Mouse (Mus musculus) mesoderm, embryonic 11.5 days (tissue): ENCODE data around the gene Tor1b.
A peak's percentile ranks its signal among the peaks of the same experiment; 100 is the strongest.
"Not testable (repeated sequence)": the region's sequence is repeated elsewhere in the genome, so short reads cannot be mapped to it uniquely, and the experiment has no call there.

ENCODE experiments used
- DNase-seq: peaks from one replicate; pipeline ENCODE4 v3.0.0-alpha.2; 2012; ENCODE audit warnings: low read depth, low spot score

Tor1b gene

GRCm38 (mm10) chr2:30952824-30953490 lies at the start of gene Tor1b:
Gene Tor1b, plus strand, starts transcription at chr2:30952959.
- peak; percentile 92 for DNase-seq

GRCm38 (mm10) chr2:30904231-30904630 lies 48.5 kb upstream of the Tor1b start:
- no peak for DNase-seq

- no peak for DNase-seq
These were observed 47.8 kb upstream of the Tor1b start for GRCm38 (mm10) chr2:30904991-30905390.

- DNase-seq = no peak
These were observed 46.9 kb upstream of the Tor1b start for GRCm38 (mm10) chr2:30905906-30906305.

- no peak for DNase-seq
These were observed 46.1 kb upstream of the Tor1b start for GRCm38 (mm10) chr2:30906641-30907040.

- DNase-seq = no peak
These were observed 40.4 kb upstream of the Tor1b start for GRCm38 (mm10) chr2:30912291-30912773.

- no peak for DNase-seq
These were observed 39.7 kb upstream of the Tor1b start for GRCm38 (mm10) chr2:30913022-30913421.

GRCm38 (mm10) chr2:30914836-30915235 lies 37.9 kb upstream of the Tor1b start:
- no peak for DNase-seq

GRCm38 (mm10) chr2:30915376-30915775 lies 37.4 kb upstream of the Tor1b start:
- no peak for DNase-seq

- not testable (repeated sequence) for DNase-seq
These were observed 36.8 kb upstream of the Tor1b start for GRCm38 (mm10) chr2:30915933-30916332.

GRCm38 (mm10) chr2:30917649-30918048 lies 35.1 kb upstream of the Tor1b start:
- no peak for DNase-seq

- no peak for DNase-seq
These were observed 34.6 kb upstream of the Tor1b start for GRCm38 (mm10) chr2:30918126-30918525.

- DNase-seq = peak; percentile 48
These were observed 33.9 kb upstream of the Tor1b start for GRCm38 (mm10) chr2:30918780-30919329.

GRCm38 (mm10) chr2:30920216-30920615 lies 32.5 kb upstream of the Tor1b start:
- DNase-seq = no peak

GRCm38 (mm10) chr2:30923099-30923498 lies 29.7 kb upstream of the Tor1b start:
- DNase-seq = no peak

GRCm38 (mm10) chr2:30925181-30925580 lies 27.6 kb upstream of the Tor1b start:
- no peak for DNase-seq

- no peak for DNase-seq
These were observed 26.4 kb upstream of the Tor1b start for GRCm38 (mm10) chr2:30926381-30926780.

- DNase-seq = no peak
These were observed 25.5 kb upstream of the Tor1b start for GRCm38 (mm10) chr2:30927151-30927781.

- DNase-seq = peak; percentile 83
These were observed 24.7 kb upstream of the Tor1b start for GRCm38 (mm10) chr2:30927844-30928628.

GRCm38 (mm10) chr2:30928893-30929482 lies 23.8 kb upstream of the Tor1b start:
- DNase-seq = no peak

GRCm38 (mm10) chr2:30929483-30930045 lies 23.2 kb upstream of the Tor1b start, which contains the start of gene Ptges:
Gene Ptges, minus strand, starts transcription at chr2:30929863.
- DNase-seq = peak; percentile 73
